Mouse (Mus musculus) liver, adult 2 months (tissue): Measurements from ENCODE around the gene Kcnh2. TPM values are rescaled to one million over a fixed set of nuclear protein-coding genes. Genes with fewer than 3 reads are reported as not detected.
A peak's percentile ranks its signal among the peaks of the same experiment; 100 is the strongest.

Experiments
- DNase-seq: peaks from one replicate; pipeline ENCODE4 v3.0.0-alpha.2; 2011; ENCODE audit warnings: low read depth, low spot score; ENCODE audit errors: extremely low read depth
- H3K27ac ChIP-seq: fragments of 200-500 bp; replicated peaks from 2 replicates; pipeline ENCODE4 v1.5.1; 2012; ENCODE audit warnings: low read depth, mild to moderate bottlenecking, control low read depth, inconsistent platforms, low read length; ENCODE audit not compliant: insufficient read depth
- H3K27me3 ChIP-seq: fragments of 200-500 bp; 2 replicates; pipeline ENCODE4 v1.6.1; 2012; ENCODE audit warnings: mild to moderate bottlenecking, moderate library complexity, low read length, inconsistent platforms; ENCODE audit not compliant: control insufficient read depth, insufficient read depth
- H3K36me3 ChIP-seq: fragments of 200-500 bp; 2 replicates; pipeline ENCODE4 v1.6.1; 2012; ENCODE audit warnings: low read length, inconsistent platforms; ENCODE audit not compliant: control insufficient read depth, insufficient read depth
- H3K4me1 ChIP-seq: fragments of 200-500 bp; 2 replicates; pipeline ENCODE4 v1.6.1; 2011; ENCODE audit warnings: low read length; ENCODE audit not compliant: control insufficient read depth, insufficient read depth
- H3K4me3 ChIP-seq: fragments of 200-500 bp; 2 replicates; pipeline ENCODE4 v1.5.1; 2011; ENCODE audit warnings: low read depth, mild to moderate bottlenecking, control low read depth, low read length, moderate library complexity; ENCODE audit not compliant: insufficient read depth
- H3K79me2 ChIP-seq: fragments of 200-500 bp; 2 replicates; pipeline ENCODE4 v1.6.1; 2012; ENCODE audit warnings: inconsistent platforms, mild to moderate bottlenecking, low read length, moderate library complexity; ENCODE audit not compliant: control insufficient read depth, insufficient read depth
- H3K9ac ChIP-seq: fragments of 200-500 bp; 2 replicates; pipeline ENCODE4 v1.6.1; 2012; ENCODE audit warnings: low read depth, mild to moderate bottlenecking, control low read depth, inconsistent platforms, low read length
- CTCF ChIP-seq: fragments of 200-500 bp; IDR thresholded peaks from 2 replicates; pipeline ENCODE4 v1.5.1; 2011; ENCODE audit warnings: low read depth, low read length, control low read depth
- POLR2A ChIP-seq: fragments of 200-500 bp; IDR thresholded peaks from 2 replicates; pipeline ENCODE4 v1.6.1; 2011; ENCODE audit warnings: low read length, control low read depth; ENCODE audit not compliant: insufficient read depth; ENCODE audit errors: extremely low read depth
- WGBS: fragments of 180-500 bp; shearing (Covaris S2); methylation state at CpG from one replicate; pipeline ENCODE4 v1.1.7; 2018; 5-methylcytosine and 5-hydroxymethylcytosine counted together
- polyA plus RNA-seq: library from polyadenylated mRNA; depleted of rRNA; stranded (reverse); fragments of >200 nt; gene quantifications from 2 replicates; pipeline ENCODE4 v1.2.3, GENCODE M21; 2012
- total RNA-seq: library from RNA; depleted of rRNA; stranded (reverse); fragments of >200 nt; gene quantifications from 2 replicates; pipeline ENCODE4 v1.2.3, GENCODE M21; 2014

The Kcnh2 gene
- total and polyA plus RNA-seq, 2 experiments, result not detected

- H3K27ac ChIP-seq, result no peak overlapping the region
These were observed 23.4 kb upstream of the Kcnh2 start for GRCm38 (mm10) chr5:24374666-24375328.

GRCm38 (mm10) chr5:24374216-24374615 lies 22.8 kb upstream of the Kcnh2 start:
- WGBS, result 53% methylated on average over 6 of the region's 6 CpGs
- Histone ChIP-seq H3K4me1 (no peaks in the 10 kb centered on the region), H3K79me2 (no peaks in the 10 kb centered on the region), H3K4me3 (no peak overlapping the region), H3K9ac (no peak overlapping the region), H3K36me3 (no peaks in the 10 kb centered on the region), H3K27ac (no peak overlapping the region), H3K27me3 (no peaks in the 10 kb centered on the region)
- no peak for TF ChIP-seq POLR2A
- no peak for TF ChIP-seq CTCF
- DNase-seq, result no peak

More at GRCm38 (mm10) chr5:24374666-24375328, 23.4 kb upstream of the Kcnh2 start:
- Histone ChIP-seq H3K79me2 (no peaks in the 10 kb centered on the region), H3K9ac (no peak overlapping the region), H3K36me3 (no peaks in the 10 kb centered on the region), H3K4me1 (no peaks in the 10 kb centered on the region), H3K27me3 (no peaks in the 10 kb centered on the region), H3K4me3 (no peak overlapping the region)
- DNase-seq, result no peak
- TF ChIP-seq CTCF, result no peak
- TF ChIP-seq POLR2A, result no peak
- 66% methylated on average over 7 of the region's 7 CpGs for WGBS

- Histone ChIP-seq H3K79me2 (no peaks in the 10 kb centered on the region), H3K36me3 (no peaks in the 10 kb centered on the region), H3K27ac (no peak overlapping the region), H3K4me3 (no peak overlapping the region), H3K9ac (no peak overlapping the region), H3K4me1 (no peaks in the 10 kb centered on the region), H3K27me3 (no peaks in the 10 kb centered on the region)
- DNase-seq, result no peak
- WGBS, result 86% methylated on average over 5 of the region's 5 CpGs
- no peak for TF ChIP-seq POLR2A
These were observed 22.4 kb upstream of the Kcnh2 start for GRCm38 (mm10) chr5:24373807-24374206.

GRCm38 (mm10) chr5:24369767-24370166 lies 18.4 kb upstream of the Kcnh2 start:
- Histone ChIP-seq H3K4me1 (no peaks in the 10 kb centered on the region), H3K27me3 (no peaks in the 10 kb centered on the region), H3K79me2 (no peaks in the 10 kb centered on the region), H3K36me3 (no peaks in the 10 kb centered on the region), H3K9ac (no peak overlapping the region), H3K4me3 (no peak overlapping the region), H3K27ac (no peak overlapping the region)
- WGBS, result 88% methylated on average over 9 of the region's 9 CpGs
- no peak for DNase-seq
- TF ChIP-seq CTCF (no peak), POLR2A (no peak)

GRCm38 (mm10) chr5:24366426-24366825 lies 15.0 kb upstream of the Kcnh2 start:
- Histone ChIP-seq H3K4me1 (no peaks in the 10 kb centered on the region), H3K27me3 (no peaks in the 10 kb centered on the region), H3K9ac (no peak overlapping the region), H3K4me3 (no peak overlapping the region), H3K36me3 (no peaks in the 10 kb centered on the region), H3K27ac (no peak overlapping the region), H3K79me2 (no peaks in the 10 kb centered on the region)
- DNase-seq, result no peak
- 84% methylated on average over 9 of the region's 9 CpGs for WGBS
- TF ChIP-seq POLR2A (no peak), CTCF (no peak)

- H3K36me3 ChIP-seq, result no peaks in the 10 kb centered on the region
- H3K4me1 ChIP-seq, result no peaks in the 10 kb centered on the region
- no peak for TF ChIP-seq POLR2A
- TF ChIP-seq CTCF, result no peak
- H3K79me2 ChIP-seq, result no peaks in the 10 kb centered on the region
- no peaks in the 10 kb centered on the region for H3K27me3 ChIP-seq
- no peak for DNase-seq
- H3K27ac ChIP-seq, result peak overlapping the region; percentile 55
- 48% methylated on average over 5 of the region's 5 CpGs for WGBS
- peak overlapping the region; percentile 60 for H3K4me3 ChIP-seq
- H3K9ac ChIP-seq, result no peak overlapping the region
These were observed 14.1 kb upstream of the Kcnh2 start for GRCm38 (mm10) chr5:24365528-24365927.
